Mouse (Mus musculus): Measurements from ENCODE around the gene Gm7102. TPM values are rescaled to one million over a fixed set of nuclear protein-coding genes. Genes with fewer than 3 reads are reported as not detected.

Gene Gm7102
- polyA plus RNA-seq, 1 experiment from 2014 or later, result 0.18 TPM

DNA sequence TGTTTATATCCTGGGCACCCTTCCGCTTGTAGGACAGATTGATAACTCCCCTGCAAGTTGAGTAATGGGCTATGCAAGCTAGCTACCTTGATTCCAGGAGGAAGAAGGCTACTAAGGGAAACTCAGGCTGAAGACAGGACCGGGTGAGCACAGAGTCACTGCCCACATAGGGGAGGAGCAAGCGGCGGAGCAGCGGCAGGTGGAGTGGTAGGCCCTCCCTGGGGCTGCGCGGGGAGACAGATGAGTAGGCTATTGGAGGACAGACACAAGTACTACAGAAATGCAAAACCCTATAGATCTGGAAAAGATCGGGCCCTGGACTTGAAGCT lies 24.8 kb downstream of the Gm7102 start:
- 7% methylated on average over 8 of the region's 8 CpGs for WGBS
- no peaks in the 10 kb centered on the region for H3K27me3 ChIP-seq (ENCODE audit: control insufficient read depth, insufficient read depth, low read length)
- H3K9ac ChIP-seq (ENCODE audit: low read length), result peak overlapping the region; percentile 67
- 0 out of 2 replicates have a peak, but pooled peaks cover 5% of the 10 kb centered on the region for H3K4me1 ChIP-seq (ENCODE audit: control insufficient read depth, insufficient read depth, low read length)
- peak; percentile 81 for ATAC-seq (replicated peaks; ENCODE audit: extremely low read depth, insufficient read depth, low FRiP score)
- H3K4me3 ChIP-seq (ENCODE audit: low read length), result peak overlapping the region; percentile 60
- peaks cover 3% of the 10 kb centered on the region for H3K9me3 ChIP-seq (replicated peaks; ENCODE audit: control insufficient read depth, low read length)
- peak overlapping the region; percentile 89 for H3K4me2 ChIP-seq (ENCODE audit: low read depth, low read length)
- no peaks in the 10 kb centered on the region for H3K36me3 ChIP-seq (ENCODE audit: control insufficient read depth, insufficient read depth)
- no peak overlapping the region for H3K27ac ChIP-seq (ENCODE audit: low read length)

DNA sequence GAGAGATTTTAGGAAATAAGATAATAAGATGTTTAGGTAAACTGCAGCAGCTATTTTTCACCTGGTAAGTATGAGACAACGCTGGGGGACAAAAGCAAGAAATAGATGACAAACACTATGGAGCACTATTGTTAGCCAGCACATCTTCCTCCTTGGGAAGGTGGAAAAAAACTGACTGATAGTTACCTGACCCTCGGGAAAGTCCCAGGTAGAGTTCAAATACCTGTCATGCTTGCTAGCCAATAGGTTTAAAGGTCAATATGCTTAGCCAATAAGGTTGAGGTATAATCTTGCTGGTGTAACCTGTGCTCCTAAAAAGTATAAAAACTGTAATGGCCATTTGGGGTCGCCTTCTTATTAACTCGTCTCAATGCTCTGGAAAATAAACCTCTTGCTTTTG lies 34.8 kb downstream of the Gm7102 start:
- Histone ChIP-seq H3K4me3 (ENCODE audit: low read length) (peak overlapping the region; percentile 78), H3K9ac (ENCODE audit: low read length) (peak overlapping the region; percentile 82), H3K27ac (ENCODE audit: low read length) (no peak overlapping the region), H3K9me3 (replicated peaks; ENCODE audit: control insufficient read depth, low read length) (no peaks in the 10 kb centered on the region), H3K4me1 (ENCODE audit: control insufficient read depth, insufficient read depth, low read length) (peaks cover 10% of the 10 kb centered on the region), H3K27me3 (ENCODE audit: control insufficient read depth, insufficient read depth, low read length) (no peaks in the 10 kb centered on the region), H3K36me3 (ENCODE audit: control insufficient read depth, insufficient read depth) (no peaks in the 10 kb centered on the region), H3K4me2 (ENCODE audit: low read depth, low read length) (peak overlapping the region; percentile 70)
- no peak for ATAC-seq (replicated peaks; ENCODE audit: extremely low read depth, insufficient read depth, low FRiP score)
- WGBS, result 25% methylated on average over 4 of the region's 4 CpGs

DNA sequence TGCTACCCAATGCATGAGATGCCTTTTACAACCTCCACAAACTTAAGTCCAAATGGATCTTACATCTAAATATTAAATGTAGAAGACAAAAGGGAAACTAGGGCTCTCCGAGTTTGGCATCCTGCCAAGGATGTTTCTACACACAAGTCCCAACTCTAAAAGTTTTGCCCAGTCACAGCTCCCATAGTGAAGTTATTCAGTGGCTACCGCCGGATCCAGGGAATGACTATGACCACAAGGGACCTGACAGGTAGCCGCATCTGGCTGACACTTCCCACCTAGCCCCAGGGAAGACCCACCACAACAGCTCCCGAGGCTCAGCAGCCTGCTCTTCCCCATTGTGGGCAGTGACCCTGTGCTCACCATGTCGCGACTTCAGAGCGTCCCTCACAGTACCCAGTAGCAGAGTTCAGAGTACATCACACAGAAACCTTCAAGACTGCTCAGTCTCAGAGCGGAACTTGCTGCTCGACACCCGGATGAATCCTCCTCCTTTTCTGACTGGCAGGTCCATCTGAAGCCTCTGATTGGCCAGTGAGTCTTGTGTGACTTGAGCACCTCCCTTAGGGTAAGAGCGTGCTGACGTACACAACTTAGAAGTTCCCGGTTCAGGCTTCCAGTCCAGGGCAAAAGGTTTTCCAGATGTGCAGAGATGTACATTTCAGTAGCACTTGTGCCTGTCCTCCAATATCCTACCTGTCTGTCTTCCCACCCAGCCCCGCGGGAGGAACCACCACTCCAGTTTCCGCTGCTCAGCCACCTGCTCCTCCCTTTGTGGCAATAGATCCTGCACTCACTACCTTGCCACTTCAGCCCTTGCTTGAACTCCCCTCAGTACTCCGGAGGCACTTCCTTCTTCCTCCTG lies 35.5 kb downstream of the Gm7102 start, which contains the start of gene Zfp950:
TSS of gene Zfp950 (minus strand) at position 499 of the 865 bp plus-strand sequence.
- WGBS, result under 1% methylated on average over 18 of the region's 18 CpGs

DNA sequence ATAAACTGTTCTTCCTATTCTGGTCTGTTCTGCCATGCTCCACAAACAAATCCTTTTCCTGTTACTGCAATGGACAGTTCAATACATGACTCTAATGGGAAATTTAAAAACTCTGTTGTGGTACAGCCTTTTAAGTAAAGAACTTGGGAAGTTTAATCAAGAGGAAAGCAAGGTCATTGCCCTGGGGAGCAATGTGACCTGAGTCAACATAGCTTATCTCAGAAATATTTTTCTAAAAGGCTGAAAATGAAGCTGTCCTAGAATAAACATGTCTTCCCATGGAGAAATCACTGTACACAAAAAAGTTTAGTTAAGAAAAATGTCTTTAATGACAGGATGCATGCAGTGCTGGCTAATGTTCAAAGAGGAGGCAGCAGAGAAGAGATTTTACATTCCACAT lies 37.5 kb downstream of the Gm7102 start:
- Histone ChIP-seq H3K27ac (ENCODE audit: low read length) (no peak overlapping the region), H3K4me1 (ENCODE audit: control insufficient read depth, insufficient read depth, low read length) (peaks cover 10% of the 10 kb centered on the region), H3K4me3 (ENCODE audit: low read length) (no peak overlapping the region), H3K9me3 (replicated peaks; ENCODE audit: control insufficient read depth, low read length) (no peaks in the 10 kb centered on the region), H3K27me3 (ENCODE audit: control insufficient read depth, insufficient read depth, low read length) (no peaks in the 10 kb centered on the region), H3K4me2 (ENCODE audit: low read depth, low read length) (no peak overlapping the region), H3K36me3 (ENCODE audit: control insufficient read depth, insufficient read depth) (0 out of 2 replicates have a peak, but pooled peaks cover 2% of the 10 kb centered on the region), H3K9ac (ENCODE audit: low read length) (no peak overlapping the region)
- no peak for ATAC-seq (replicated peaks; ENCODE audit: extremely low read depth, insufficient read depth, low FRiP score)

More for the DNA sequence above, 35.5 kb downstream of the Gm7102 start, which contains the start of gene Zfp950:
- Histone ChIP-seq H3K4me3 (ENCODE audit: low read length) (peak within 1 kb of the TSS; percentile 78), H3K4me1 (ENCODE audit: control insufficient read depth, insufficient read depth, low read length) (peaks cover 10% of the 10 kb centered on the region), H3K9me3 (replicated peaks; ENCODE audit: control insufficient read depth, low read length) (no peaks in the 10 kb centered on the region), H3K27ac (ENCODE audit: low read length) (peak within 1 kb of the TSS; percentile 43; the same call in 1 of the 2 replicates), H3K27me3 (ENCODE audit: control insufficient read depth, insufficient read depth, low read length) (no peaks in the 10 kb centered on the region), H3K9ac (ENCODE audit: low read length) (peak within 1 kb of the TSS; percentile 82), H3K4me2 (ENCODE audit: low read depth, low read length) (peak within 1 kb of the TSS; percentile 70), H3K36me3 (ENCODE audit: control insufficient read depth, insufficient read depth) (no peaks in the 10 kb centered on the region)
- peak; percentile 99 for ATAC-seq (replicated peaks; ENCODE audit: extremely low read depth, insufficient read depth, low FRiP score)

GRCm38 (mm10) chr19:61131096-61131495 lies 45.0 kb downstream of the Gm7102 start:
- Histone ChIP-seq H3K9ac (ENCODE audit: low read length) (no peak overlapping the region), H3K27me3 (ENCODE audit: control insufficient read depth, insufficient read depth, low read length) (no peaks in the 10 kb centered on the region), H3K36me3 (ENCODE audit: control insufficient read depth, insufficient read depth) (peaks cover 8% of the 10 kb centered on the region), H3K4me3 (ENCODE audit: low read length) (no peak overlapping the region), H3K27ac (ENCODE audit: low read length) (no peak overlapping the region), H3K9me3 (replicated peaks; ENCODE audit: control insufficient read depth, low read length) (no peaks in the 10 kb centered on the region), H3K4me1 (ENCODE audit: control insufficient read depth, insufficient read depth, low read length) (no peaks in the 10 kb centered on the region), H3K4me2 (ENCODE audit: low read depth, low read length) (no peak overlapping the region)
- no peak for ATAC-seq (replicated peaks; ENCODE audit: extremely low read depth, insufficient read depth, low FRiP score)
- 87% methylated on average over 10 of the region's 10 CpGs for WGBS

Other genes starting within 250 kb of the Gm7102 start
- 25.6 and 29.1 TPM in 2 replicates for gene Zfp950, start 35.5 kb downstream of the Gm7102 start, polyA plus RNA-seq (2015; fragmentation: Nextera tagmentation; extraction: Ambion mirVana)
- gene Gm6020, start 7.6 kb upstream of the Gm7102 start, polyA plus RNA-seq (2015; fragmentation: Nextera tagmentation; extraction: Ambion mirVana), result not detected in 2 replicates
- gene Csf2ra, start 52.1 kb upstream of the Gm7102 start, polyA plus RNA-seq (2015; fragmentation: Nextera tagmentation; extraction: Ambion mirVana), result 31.8 and 36.3 TPM in 2 replicates
- gene Gm21060, start 120.8 kb upstream of the Gm7102 start, polyA plus RNA-seq (2015; fragmentation: Nextera tagmentation; extraction: Ambion mirVana), result not detected in 2 replicates

Data from heart, embryonic 16.5 days (tissue).